ENCODE assay signal across 16 mouse cellular contexts in the genomic region with DNA sequence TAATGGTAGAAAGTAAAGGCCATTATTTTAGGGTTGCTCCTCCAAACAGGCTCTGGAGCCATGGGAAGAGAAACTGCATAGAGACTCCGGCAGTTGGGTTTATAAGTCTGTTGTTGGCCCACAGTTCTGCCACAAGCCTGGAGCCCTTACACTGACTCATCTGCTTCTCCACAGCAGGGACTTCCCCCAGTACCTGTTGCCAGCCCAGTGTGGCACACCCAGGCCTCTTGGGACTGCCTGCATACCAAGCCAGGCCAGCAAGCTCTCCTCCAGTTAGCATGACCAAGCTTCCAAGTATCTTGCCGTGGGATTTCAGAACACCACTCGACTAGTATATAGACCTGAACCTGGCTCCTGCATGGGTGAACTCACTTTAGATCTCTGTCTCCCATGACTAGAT. TPM values are rescaled to one million over a fixed set of nuclear protein-coding genes. Genes with fewer than 3 reads are reported as not detected.
DNase-seq lines count a peak whose midpoint lies in the region; ATAC-seq lines count a peak whose summit lies in the region.
"Had no signal": no experiment of that assay in that cellular context is flagged by ENCODE, and none has a peak within 500 bp of the region (broad histone marks: within the 10 kb centered on the region; RNA-seq: fewer than 3 reads in every experiment).

No protein-coding gene starts in this region.

- H3K4me3 ChIP-seq in heart, embryonic 10.5 days, result no peak overlapping the region
- H3K4me3 ChIP-seq: hindbrain, embryonic 13.5 days; limb, embryonic 13.5 days; megakaryocyte, embryonic 14.5 days; neural tube, embryonic 15.5 days had no signal

- H3K27me3 ChIP-seq in heart, embryonic 10.5 days (ENCODE audit: insufficient read depth, poor library complexity, severe bottlenecking), result peaks cover 7% of the 10 kb centered on the region
- H3K27me3 ChIP-seq: limb, embryonic 13.5 days had no signal

- no peaks in the 10 kb centered on the region for H3K9me3 ChIP-seq in heart, embryonic 10.5 days
- H3K9me3 ChIP-seq: hindbrain, embryonic 13.5 days; limb, embryonic 13.5 days; megakaryocyte, embryonic 14.5 days; neural tube, embryonic 15.5 days had no signal

- no peak overlapping the region for H3K27ac ChIP-seq in heart, embryonic 10.5 days
- H3K27ac ChIP-seq: hindbrain, embryonic 13.5 days; limb, embryonic 13.5 days; neural tube, embryonic 15.5 days had no signal

- WGBS in heart, embryonic 10.5 days, result 86% methylated on average over 3 of the region's 3 CpGs

- peaks cover 15% of the 10 kb centered on the region for H3K4me1 ChIP-seq in heart, embryonic 10.5 days

- ATAC-seq in inflammation-experienced regulatory T-cells, adult 6 months, result no peak
- ATAC-seq: forebrain, embryonic 14.5 days had no signal

- peak; percentile 90 for DNase-seq in heart, adult 11 months
- DNase-seq in heart, embryonic 10.5 days (ENCODE audit: low spot score), result no peak
- DNase-seq in 3T3-L1 (ENCODE audit: low read depth, low spot score), result peak; percentile 97
- peak; percentile 42 for DNase-seq in MN1 (ENCODE audit: low spot score)
- DNase-seq in gastrocnemius, postnatal 25 days, result peak; percentile 58
- no peak for DNase-seq in heart, adult 18-20 months
- DNase-seq: cerebellum, adult 9-11 months; embryo, embryonic 11 days; kidney, adult 8-10 months had no signal

- no peaks in the 10 kb centered on the region for H3K36me3 ChIP-seq in heart, embryonic 10.5 days
- H3K36me3 ChIP-seq: hindbrain, embryonic 13.5 days; limb, embryonic 13.5 days; neural tube, embryonic 15.5 days had no signal

RNA-seq across cellular contexts. Expression of a gene that starts 6.8 kb away (rescaled TPM):
- polyA plus RNA-seq in heart, embryonic 10.5 days (2016; fragmentation: Nextera tagmentation; extraction: Ambion mirVana), result 1.2 and 1.6 TPM in 2 replicates
- 1 to 10 TPM; 2.3 to 3.8 TPM for total RNA-seq in gastrocnemius, postnatal 25 days (2021)
- not detected for polyA plus RNA-seq in inflammation-experienced regulatory T-cells, adult 6 months (2017; shearing (Covaris generic))
- 1 to 10 TPM; 1.8 to 2.4 TPM for total RNA-seq in heart, adult 18-20 months (2021)
- total RNA-seq: monocyte, adult 5-6 weeks had no signal

Comparison
In these comparisons a context has a peak if more than half of its experiments do, and no peak if none do; other contexts are left out.
1. DNase-seq: peak in heart, adult 11 months (single experiment), 3T3-L1 (single experiment), MN1 (single experiment) and gastrocnemius, postnatal 25 days (single experiment); none in heart, embryonic 10.5 days (single experiment) and heart, adult 18-20 months (0 of 2).